Mouse (Mus musculus) embryonic facial prominence, embryonic 12.5 days (tissue): ENCODE data around the gene Tmem37. TPM values are rescaled to one million over a fixed set of nuclear protein-coding genes. Genes with fewer than 3 reads are reported as not detected.

ENCODE experiments used
- ATAC-seq: fragments of 200-750 bp; cut with Nextera tagmentation; 2 replicates; pipeline ENCODE4 v1.8.0; 2017; ENCODE audit not compliant: insufficient number of reproducible peaks, insufficient read depth, low FRiP score, low TSS enrichment
- H3K27ac ChIP-seq: fragments of 300-500 bp; sonication (generic); 2 replicates; pipeline ENCODE4 v1.5.1; 2016; ENCODE audit warnings: mild to moderate bottlenecking
- H3K27me3 ChIP-seq: fragments of 300-500 bp; sonication (generic); 2 replicates; pipeline ENCODE4 v1.6.1; 2016; ENCODE audit warnings: mild to moderate bottlenecking, moderate library complexity
- H3K36me3 ChIP-seq: fragments of 300-500 bp; sonication (generic); 2 replicates; pipeline ENCODE4 v1.6.1; 2016; ENCODE audit warnings: mild to moderate bottlenecking
- H3K4me1 ChIP-seq: fragments of 300-500 bp; sonication (generic); 2 replicates; pipeline ENCODE4 v1.6.1; 2016
- H3K4me2 ChIP-seq: fragments of 300-500 bp; sonication (generic); replicated peaks from 2 replicates; pipeline ENCODE4 v1.6.1; 2016; ENCODE audit warnings: mild to moderate bottlenecking, moderate library complexity
- H3K4me3 ChIP-seq: fragments of 300-500 bp; sonication (generic); 2 replicates; pipeline ENCODE4 v1.5.1; 2016; ENCODE audit warnings: mild to moderate bottlenecking
- H3K9ac ChIP-seq: fragments of 300-500 bp; sonication (generic); 2 replicates; pipeline ENCODE4 v1.6.1; 2016; ENCODE audit warnings: mild to moderate bottlenecking, moderate library complexity
- H3K9me3 ChIP-seq: fragments of 300-500 bp; sonication (generic); 2 replicates; pipeline ENCODE4 v1.6.1; 2016; ENCODE audit warnings: mild to moderate bottlenecking, moderate library complexity
- WGBS: fragments of 180-500 bp; shearing (Covaris S2); methylation state at CpG from one replicate; pipeline ENCODE4 v1.1.7; 2016; 5-methylcytosine and 5-hydroxymethylcytosine counted together
- polyA plus RNA-seq: library from polyadenylated mRNA; unstranded; fragments of >200 nt; fragmentation: Nextera tagmentation; extraction: Ambion mirVana; gene quantifications from 2 replicates; pipeline ENCODE4 v1.2.1, GENCODE M21; 2016

Gene Tmem37
- polyA plus RNA-seq, 1 experiment from 2014 or later = 6.9 TPM

DNA sequence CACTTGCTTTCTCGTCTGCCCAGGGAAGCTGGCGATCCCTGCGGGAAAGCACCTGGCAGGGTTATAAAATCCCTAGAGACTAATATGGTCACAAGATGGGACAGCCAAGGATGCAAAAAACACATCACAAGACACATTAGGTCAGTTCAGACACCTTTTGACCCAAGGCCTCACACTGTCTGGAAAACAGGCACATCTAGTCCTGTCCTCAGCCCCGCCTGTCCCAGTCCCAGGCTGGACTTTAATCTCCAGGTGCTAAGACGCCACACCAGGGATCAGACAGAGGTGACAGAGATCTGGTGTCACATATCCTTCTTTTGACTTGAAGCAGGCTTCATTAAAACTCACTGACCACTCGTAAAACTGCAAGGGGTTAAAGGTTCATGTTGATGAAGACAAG lies 3.7 kb downstream of the Tmem37 start:
- H3K9me3 ChIP-seq = no peaks in the 10 kb centered on the region
- no peak overlapping the region for H3K27ac ChIP-seq
- no peak overlapping the region for H3K4me2 ChIP-seq
- H3K27me3 ChIP-seq = peaks cover 31% of the 10 kb centered on the region
- no peak for ATAC-seq
- no peak overlapping the region for H3K4me3 ChIP-seq
- H3K4me1 ChIP-seq = peaks cover 13% of the 10 kb centered on the region
- H3K9ac ChIP-seq = no peak overlapping the region
- no peaks in the 10 kb centered on the region for H3K36me3 ChIP-seq
- 55% methylated on average over 6 of the region's 6 CpGs for WGBS

DNA sequence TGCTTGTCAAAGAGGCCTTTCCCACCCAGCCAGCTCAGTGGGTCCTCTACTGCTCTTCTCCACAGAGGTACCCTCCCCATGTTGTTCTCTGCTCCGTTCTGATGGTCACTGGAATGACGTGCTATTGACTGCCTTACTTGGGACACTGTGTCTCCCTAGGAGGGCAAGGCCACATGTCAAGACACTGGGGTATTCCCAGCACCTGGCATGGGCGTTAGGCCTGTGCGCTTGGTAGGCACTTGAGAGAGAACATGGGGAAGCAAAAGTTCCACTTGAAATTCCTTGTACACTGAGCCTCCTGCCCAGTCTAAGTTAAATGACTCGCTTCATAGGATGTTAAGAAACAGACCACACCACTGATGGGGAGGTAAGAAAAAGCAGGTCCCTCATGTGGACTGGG lies 4.8 kb downstream of the Tmem37 start:
- Histone ChIP-seq H3K9me3 (no peaks in the 10 kb centered on the region), H3K4me1 (peaks cover 11% of the 10 kb centered on the region), H3K4me3 (no peak overlapping the region), H3K9ac (no peak overlapping the region), H3K27ac (no peak overlapping the region), H3K4me2 (no peak overlapping the region), H3K27me3 (peaks cover 22% of the 10 kb centered on the region), H3K36me3 (no peaks in the 10 kb centered on the region)
- WGBS = 78% methylated on average over 5 of the region's 5 CpGs
- no peak for ATAC-seq

DNA sequence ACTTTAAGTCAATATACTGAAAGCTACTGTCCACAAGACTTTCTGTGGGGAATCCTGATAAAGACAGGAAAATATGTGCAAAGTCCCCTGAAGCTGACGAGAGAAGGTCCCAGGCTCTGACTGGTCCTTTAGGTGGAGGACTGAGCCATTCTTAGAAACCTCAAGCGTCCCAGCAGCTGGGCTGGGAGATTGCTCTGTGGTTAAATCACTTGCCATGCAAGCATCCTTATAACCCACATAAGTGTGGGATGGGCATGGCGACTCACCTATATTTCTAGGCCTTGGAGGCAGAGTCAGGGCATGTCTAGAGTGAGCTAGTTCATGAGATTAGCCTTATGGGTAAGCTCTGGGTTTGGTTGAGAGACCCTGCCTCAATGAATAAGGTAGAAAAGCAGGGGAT lies 7.2 kb downstream of the Tmem37 start:
- no peak for ATAC-seq
- peaks cover 2% of the 10 kb centered on the region; the same call in 1 of the 2 replicates for H3K27me3 ChIP-seq
- no peaks in the 10 kb centered on the region for H3K9me3 ChIP-seq
- H3K4me2 ChIP-seq = no peak overlapping the region
- H3K4me1 ChIP-seq = no peaks in the 10 kb centered on the region
- 82% methylated on average over 3 of the region's 3 CpGs for WGBS
- H3K36me3 ChIP-seq = no peaks in the 10 kb centered on the region
- no peak overlapping the region for H3K4me3 ChIP-seq
- no peak overlapping the region for H3K27ac ChIP-seq
- no peak overlapping the region for H3K9ac ChIP-seq

DNA sequence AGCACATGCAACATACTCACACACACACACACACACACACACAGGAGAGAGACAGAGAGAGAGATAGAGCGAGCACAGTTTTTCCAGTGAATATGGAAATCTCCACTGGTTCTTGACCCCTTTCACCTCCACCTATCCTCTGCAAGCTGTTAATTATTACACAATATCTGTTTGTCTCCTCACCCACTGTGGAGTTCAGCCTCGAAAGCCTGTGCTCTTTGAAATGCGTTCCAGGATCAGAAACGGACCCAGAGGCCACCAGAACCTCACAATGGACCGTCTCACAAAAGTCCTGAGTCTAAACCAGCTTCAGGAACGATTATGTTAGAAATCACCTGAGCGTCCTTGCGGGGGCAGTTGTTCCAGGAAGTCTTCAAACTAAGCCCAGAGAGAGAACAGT lies 7.7 kb downstream of the Tmem37 start:
- Histone ChIP-seq H3K9ac (no peak overlapping the region), H3K27ac (no peak overlapping the region), H3K27me3 (no peaks in the 10 kb centered on the region), H3K36me3 (no peaks in the 10 kb centered on the region), H3K4me3 (no peak overlapping the region), H3K4me2 (no peak overlapping the region), H3K9me3 (no peaks in the 10 kb centered on the region), H3K4me1 (no peaks in the 10 kb centered on the region)
- 83% methylated on average over 8 of the region's 8 CpGs for WGBS
- ATAC-seq = no peak

DNA sequence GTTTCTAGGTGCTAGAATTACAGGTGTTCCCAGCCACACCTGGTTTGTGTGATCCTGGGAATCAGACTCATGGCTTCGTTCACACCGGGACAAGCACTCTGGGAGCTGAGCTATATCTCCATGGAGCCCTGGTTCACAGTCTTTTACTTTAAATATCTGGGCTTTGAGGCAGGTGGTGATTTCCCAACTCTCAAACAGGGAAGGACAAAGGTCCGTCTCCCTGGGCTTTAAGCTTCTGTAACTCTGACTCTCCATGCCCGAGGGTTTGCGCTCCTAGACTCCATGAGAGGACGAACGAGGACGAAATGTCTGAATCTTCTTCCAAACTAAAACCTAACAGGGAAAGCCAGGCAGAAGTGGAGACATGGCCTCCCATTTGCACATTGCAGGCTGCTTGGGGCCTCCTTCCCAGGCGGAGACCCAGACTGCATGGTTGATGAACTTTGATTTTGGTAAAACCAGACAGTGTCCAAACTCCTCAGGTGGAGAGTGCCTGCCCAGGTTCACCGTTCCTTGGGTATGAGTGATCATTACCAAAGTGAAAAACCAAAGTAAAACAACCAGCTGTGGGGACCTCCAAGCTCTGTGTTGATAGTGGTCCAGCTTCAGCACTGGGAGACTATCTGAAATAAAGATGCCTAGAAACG lies 9.7 kb downstream of the Tmem37 start:
- no peak overlapping the region for H3K4me2 ChIP-seq
- no peak overlapping the region for H3K27ac ChIP-seq
- H3K36me3 ChIP-seq = no peaks in the 10 kb centered on the region
- WGBS = 90% methylated on average over 11 of the region's 11 CpGs
- no peaks in the 10 kb centered on the region for H3K4me1 ChIP-seq
- no peak overlapping the region for H3K9ac ChIP-seq
- H3K9me3 ChIP-seq = no peaks in the 10 kb centered on the region
- no peaks in the 10 kb centered on the region for H3K27me3 ChIP-seq
- no peak overlapping the region for H3K4me3 ChIP-seq
- no peak for ATAC-seq

DNA sequence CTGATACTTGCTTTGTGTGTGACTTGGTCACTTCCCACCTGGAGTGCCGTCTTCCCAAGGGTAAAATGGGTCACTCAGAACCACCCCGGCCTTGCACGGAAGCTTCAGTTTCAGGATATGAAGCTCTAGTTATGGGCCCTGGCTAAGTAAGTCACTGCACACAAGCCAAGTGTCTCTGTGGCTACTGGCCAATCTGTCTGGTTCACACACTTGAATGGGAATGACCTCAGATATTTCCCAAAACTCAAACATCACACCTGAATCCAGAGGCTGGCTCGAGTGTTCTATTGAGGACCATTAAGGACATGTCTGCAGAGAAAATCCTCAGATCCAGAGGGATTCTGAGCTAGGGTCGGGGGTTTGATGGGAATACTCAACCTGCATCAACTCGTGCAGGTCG lies 11.6 kb downstream of the Tmem37 start:
- Histone ChIP-seq H3K27me3 (no peaks in the 10 kb centered on the region), H3K4me3 (no peak overlapping the region), H3K4me2 (no peak overlapping the region), H3K4me1 (peaks cover 5% of the 10 kb centered on the region; the same call in 1 of the 2 replicates), H3K27ac (no peak overlapping the region), H3K9me3 (no peaks in the 10 kb centered on the region), H3K9ac (no peak overlapping the region), H3K36me3 (no peaks in the 10 kb centered on the region)
- no peak for ATAC-seq
- WGBS = 89% methylated on average over 7 of the region's 7 CpGs

DNA sequence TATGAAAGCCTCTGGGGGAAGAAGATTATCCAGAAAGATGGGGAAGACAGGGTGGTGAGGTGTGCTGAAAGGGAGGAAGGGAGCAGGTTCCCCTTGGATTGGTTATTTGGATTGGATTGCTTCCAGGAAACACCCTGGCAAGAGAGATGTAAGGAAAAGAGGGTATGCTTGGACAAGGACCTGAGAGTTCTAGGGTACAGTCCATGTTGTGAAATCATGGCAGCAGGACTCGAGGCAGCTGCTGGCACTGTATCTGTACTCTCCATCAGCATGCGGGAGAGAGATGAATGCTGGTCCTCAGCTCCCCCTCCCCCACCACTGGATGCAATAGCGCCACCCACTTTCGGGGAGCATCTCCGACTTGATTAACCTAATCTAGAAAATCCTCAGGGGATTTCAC lies 13.2 kb downstream of the Tmem37 start:
- 56% methylated on average over 5 of the region's 5 CpGs for WGBS
- Histone ChIP-seq H3K9me3 (no peaks in the 10 kb centered on the region), H3K36me3 (no peaks in the 10 kb centered on the region), H3K4me3 (no peak overlapping the region), H3K4me1 (peaks cover 5% of the 10 kb centered on the region; the same call in 1 of the 2 replicates), H3K9ac (no peak overlapping the region), H3K4me2 (no peak overlapping the region), H3K27ac (no peak overlapping the region), H3K27me3 (no peaks in the 10 kb centered on the region)
- ATAC-seq = no peak

DNA sequence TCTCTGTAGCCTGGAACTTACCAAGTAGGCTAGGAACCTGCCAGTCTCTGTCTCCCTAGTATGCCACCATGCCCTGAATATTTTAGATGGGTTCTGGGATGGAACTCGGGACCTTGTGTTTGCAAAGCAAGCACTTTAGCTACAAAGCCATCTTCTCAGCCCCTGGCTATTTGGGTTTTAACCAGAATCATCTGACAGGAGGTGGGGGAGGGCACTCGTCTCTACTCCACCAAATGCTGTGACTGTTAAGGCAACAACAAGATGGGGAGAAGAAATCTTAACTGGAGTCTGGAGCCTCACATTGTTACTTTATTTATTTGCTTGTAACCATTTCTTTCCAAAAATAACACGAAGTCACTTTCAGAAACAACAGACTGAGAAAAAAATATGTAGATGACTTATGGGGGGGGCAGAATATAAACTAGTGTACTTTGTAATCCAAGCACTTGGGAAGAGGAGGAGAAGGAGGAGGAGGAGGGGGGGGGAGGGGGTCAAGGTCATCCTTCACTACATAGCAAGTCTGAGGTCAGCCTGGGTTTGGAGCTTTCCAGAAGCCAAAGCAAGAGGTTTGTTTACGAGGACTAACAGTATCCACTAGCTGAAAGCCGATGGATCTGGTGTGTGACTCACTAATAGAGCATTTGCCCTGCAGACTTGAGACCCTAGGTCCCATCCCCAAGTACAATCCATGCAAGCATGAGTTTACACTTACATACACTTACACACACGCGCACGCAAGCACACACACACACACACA lies 16.0 kb downstream of the Tmem37 start:
- WGBS = 65% methylated on average over 8 of the region's 8 CpGs
- H3K4me1 ChIP-seq = peaks cover 5% of the 10 kb centered on the region; the same call in 1 of the 2 replicates
- no peak for ATAC-seq
- no peaks in the 10 kb centered on the region for H3K36me3 ChIP-seq
- no peaks in the 10 kb centered on the region for H3K9me3 ChIP-seq
- H3K4me3 ChIP-seq = no peak overlapping the region
- H3K4me2 ChIP-seq = no peak overlapping the region
- no peak overlapping the region for H3K27ac ChIP-seq
- H3K27me3 ChIP-seq = no peaks in the 10 kb centered on the region
- no peak overlapping the region for H3K9ac ChIP-seq

DNA sequence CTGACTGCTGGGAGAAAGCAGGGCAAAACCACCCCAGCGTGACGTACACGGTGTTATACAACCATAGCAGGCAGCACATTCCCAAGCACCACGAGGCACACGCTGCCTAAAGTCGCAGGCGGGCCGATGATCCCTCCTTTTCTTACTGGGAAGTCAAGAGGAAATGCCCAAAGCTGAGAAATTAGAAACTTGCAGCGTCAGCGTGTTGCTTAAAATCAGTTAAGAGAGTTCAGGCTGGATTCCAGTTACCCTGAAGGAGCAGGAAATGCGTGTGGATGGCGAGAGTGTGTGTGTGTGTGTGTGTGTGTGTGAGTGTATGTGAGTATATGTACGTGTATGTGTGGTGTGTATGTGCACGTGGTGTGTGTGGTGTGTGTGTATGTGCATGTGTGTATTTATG lies 16.8 kb downstream of the Tmem37 start:
- WGBS = 54% methylated on average over 14 of the region's 14 CpGs
- H3K4me2 ChIP-seq = no peak overlapping the region

DNA sequence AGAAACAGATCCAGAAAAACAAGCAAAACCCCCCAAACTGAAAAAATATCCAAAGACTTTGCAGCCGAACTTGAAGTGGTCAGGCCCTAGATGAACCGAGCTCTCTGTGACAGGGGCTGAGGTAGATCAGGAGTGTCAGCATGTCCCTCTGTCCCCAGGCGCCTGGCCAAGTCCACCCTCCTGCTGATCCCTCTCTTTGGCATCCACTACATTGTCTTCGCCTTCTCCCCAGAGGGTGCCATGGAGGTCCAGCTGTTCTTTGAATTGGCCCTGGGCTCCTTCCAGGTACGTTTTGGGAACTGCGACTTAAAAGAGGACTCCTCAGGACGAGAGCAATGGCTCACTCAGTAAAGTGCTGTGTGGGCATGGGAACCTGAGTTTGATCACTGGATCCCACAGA lies 17.6 kb downstream of the Tmem37 start:
- Histone ChIP-seq H3K9ac (no peak overlapping the region), H3K9me3 (no peaks in the 10 kb centered on the region), H3K27ac (no peak overlapping the region), H3K4me2 (no peak overlapping the region), H3K36me3 (no peaks in the 10 kb centered on the region), H3K27me3 (no peaks in the 10 kb centered on the region), H3K4me1 (peaks cover 5% of the 10 kb centered on the region; the same call in 1 of the 2 replicates), H3K4me3 (no peak overlapping the region)
- WGBS = 65% methylated on average over 7 of the region's 7 CpGs
- no peak for ATAC-seq

More for the DNA sequence above, 16.8 kb downstream of the Tmem37 start:
- no peak for ATAC-seq
- H3K36me3 ChIP-seq = no peaks in the 10 kb centered on the region
- H3K27me3 ChIP-seq = no peaks in the 10 kb centered on the region
- no peak overlapping the region for H3K9ac ChIP-seq
- H3K4me1 ChIP-seq = peaks cover 5% of the 10 kb centered on the region; the same call in 1 of the 2 replicates
- H3K4me3 ChIP-seq = no peak overlapping the region
- H3K9me3 ChIP-seq = no peaks in the 10 kb centered on the region
- no peak overlapping the region for H3K27ac ChIP-seq

DNA sequence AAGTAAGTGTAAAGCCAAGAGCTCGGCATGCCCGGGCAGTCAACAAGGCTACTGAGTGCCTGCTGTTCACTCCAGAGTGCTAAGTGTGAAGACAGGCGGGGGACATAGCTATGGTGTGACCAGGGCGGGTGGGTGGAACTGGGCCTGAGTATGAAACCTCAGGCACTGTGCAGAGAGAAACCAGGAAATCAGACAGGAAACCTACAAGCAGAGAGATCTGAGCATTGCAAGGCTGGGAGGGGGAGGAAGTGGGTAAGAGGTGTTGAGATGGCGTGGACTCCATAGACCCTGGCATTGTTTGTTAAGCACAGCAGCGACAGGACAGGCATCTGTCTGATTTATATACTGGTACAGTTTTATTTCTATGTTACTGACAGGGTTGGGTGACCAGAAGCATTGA lies 18.4 kb downstream of the Tmem37 start:
- ATAC-seq = no peak
- no peaks in the 10 kb centered on the region for H3K9me3 ChIP-seq
- H3K4me3 ChIP-seq = no peak overlapping the region
- H3K27me3 ChIP-seq = no peaks in the 10 kb centered on the region
- no peak overlapping the region for H3K9ac ChIP-seq
- H3K36me3 ChIP-seq = no peaks in the 10 kb centered on the region
- H3K27ac ChIP-seq = no peak overlapping the region
- 81% methylated on average over 6 of the region's 6 CpGs for WGBS
- peaks cover 5% of the 10 kb centered on the region; the same call in 1 of the 2 replicates for H3K4me1 ChIP-seq
- H3K4me2 ChIP-seq = no peak overlapping the region

DNA sequence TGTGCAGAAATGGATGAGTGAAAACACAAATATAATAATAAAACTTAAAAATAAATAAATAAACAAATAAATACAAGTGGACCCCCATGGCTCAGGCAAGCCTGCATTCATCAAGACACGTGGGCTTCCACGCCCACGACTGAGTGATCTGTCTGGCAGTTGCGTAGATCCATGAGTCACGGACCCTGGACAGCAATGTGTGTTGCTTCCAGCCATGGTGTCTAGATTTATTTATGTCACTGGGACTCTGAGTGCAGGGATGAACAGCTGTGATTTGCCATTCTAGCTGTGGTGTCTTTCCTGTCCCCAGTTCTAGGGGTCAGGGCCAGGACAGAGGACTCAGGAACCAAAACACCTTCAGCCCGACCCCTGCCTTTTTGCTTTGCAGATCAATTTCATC lies 18.9 kb downstream of the Tmem37 start:
- H3K4me2 ChIP-seq = no peak overlapping the region
- H3K36me3 ChIP-seq = no peaks in the 10 kb centered on the region
- H3K9me3 ChIP-seq = no peaks in the 10 kb centered on the region
- no peak overlapping the region for H3K4me3 ChIP-seq
- no peak overlapping the region for H3K27ac ChIP-seq
- H3K9ac ChIP-seq = no peak overlapping the region
- H3K4me1 ChIP-seq = peaks cover 5% of the 10 kb centered on the region; the same call in 1 of the 2 replicates
- no peaks in the 10 kb centered on the region for H3K27me3 ChIP-seq
- no peak for ATAC-seq
- WGBS = 87% methylated on average over 6 of the region's 6 CpGs
